Mouse (Mus musculus) liver, postnatal 0 days (tissue): ENCODE data around the gene Pwwp2b. TPM values are rescaled to one million over a fixed set of nuclear protein-coding genes. Genes with fewer than 3 reads are reported as not detected.
A peak's percentile ranks its signal among the peaks of the same experiment; 100 is the strongest.

Source experiments
- ATAC-seq: fragments of 200-750 bp; cut with Nextera tagmentation; 2 replicates; pipeline ENCODE4 v1.8.0; 2017; ENCODE audit warnings: mild to moderate bottlenecking, moderate library complexity
- DNase-seq: peaks from one replicate; pipeline ENCODE4 v3.0.0-alpha.2; 2016
- H3K27ac ChIP-seq: fragments of 300-500 bp; sonication (generic); 2 replicates; pipeline ENCODE4 v1.5.1; 2014; ENCODE audit warnings: antibody characterized with exemption, moderate library complexity, mild to moderate bottlenecking, low read depth
- H3K27me3 ChIP-seq: fragments of 300-500 bp; sonication (generic); 2 replicates; pipeline ENCODE4 v1.6.1; 2014; ENCODE audit warnings: low read length, control low read depth, mixed read lengths; ENCODE audit not compliant: insufficient read depth
- H3K36me3 ChIP-seq: fragments of 300-500 bp; sonication (generic); replicated peaks from 2 replicates; pipeline ENCODE4 v1.6.1; 2014; ENCODE audit warnings: mild to moderate bottlenecking, control low read depth, low read length, moderate library complexity, mixed read lengths; ENCODE audit not compliant: insufficient read depth
- H3K4me1 ChIP-seq: fragments of 300-500 bp; sonication (generic); 2 replicates; pipeline ENCODE4 v1.6.1; 2014; ENCODE audit warnings: antibody characterized with exemption, mild to moderate bottlenecking, control low read depth; ENCODE audit not compliant: insufficient read depth
- H3K4me2 ChIP-seq: fragments of 300-500 bp; sonication (generic); 2 replicates; pipeline ENCODE4 v1.6.1; 2014; ENCODE audit warnings: low read depth, mild to moderate bottlenecking, low read length, moderate library complexity, mixed read lengths
- H3K4me3 ChIP-seq: fragments of 300-500 bp; sonication (generic); 2 replicates; pipeline ENCODE4 v1.5.1; 2014; ENCODE audit warnings: low read depth, low read length
- H3K9ac ChIP-seq: fragments of 300-500 bp; sonication (generic); replicated peaks from 2 replicates; pipeline ENCODE4 v1.6.1; 2014; ENCODE audit warnings: mild to moderate bottlenecking, moderate library complexity
- H3K9me3 ChIP-seq: fragments of 300-500 bp; sonication (generic); 2 replicates; pipeline ENCODE4 v1.6.1; 2016; ENCODE audit warnings: mild to moderate bottlenecking, control low read depth, low read length, mixed read lengths
- CTCF ChIP-seq: sonication (generic); IDR thresholded peaks from 2 replicates; pipeline ENCODE4 v1.5.1; 2016; ENCODE audit warnings: antibody characterized with exemption, low read depth
- EP300 ChIP-seq: IDR thresholded peaks from 2 replicates; pipeline ENCODE4 v1.6.1; 2016; ENCODE audit warnings: antibody characterized with exemption, low read depth, mild to moderate bottlenecking
- whole genome bisulfite sequencing: fragments of 180-500 bp; shearing (Covaris S2); extraction: QIAGEN DNeasy Blood & Tissue Kit; methylation state at CpG from one replicate; pipeline ENCODE4 v1.1.7; 2014; ENCODE audit not compliant: insufficient replicate concordance; 5-methylcytosine and 5-hydroxymethylcytosine counted together
- polyA plus RNA-seq: library from polyadenylated mRNA; unstranded; fragments of >200 nt; fragmentation: Nextera tagmentation; extraction: Ambion mirVana; gene quantifications from 2 replicates; pipeline ENCODE4 v1.2.1, GENCODE M21; 2015

Pwwp2b gene
- polyA plus RNA-seq, 1 experiment from 2014 or later, result 1.3 TPM

GRCm38 (mm10) chr7:139229837-139230236 is 18.4 kb upstream of the Pwwp2b start:
- H3K4me1 ChIP-seq, result peaks cover 22% of the 10 kb centered on the region
- no peak overlapping the region for H3K4me3 ChIP-seq
- 83% methylated on average over 5 of the region's 5 CpGs for WGBS
- no peaks in the 10 kb centered on the region for H3K27me3 ChIP-seq
- no peak for TF ChIP-seq CTCF
- no peak for TF ChIP-seq EP300
- no peak for DNase-seq
- ATAC-seq, result no peak
- no peak overlapping the region for H3K27ac ChIP-seq
- no peak overlapping the region for H3K4me2 ChIP-seq
- no peaks in the 10 kb centered on the region for H3K9me3 ChIP-seq
- no peaks in the 10 kb centered on the region for H3K36me3 ChIP-seq
- H3K9ac ChIP-seq, result no peak overlapping the region

DNA sequence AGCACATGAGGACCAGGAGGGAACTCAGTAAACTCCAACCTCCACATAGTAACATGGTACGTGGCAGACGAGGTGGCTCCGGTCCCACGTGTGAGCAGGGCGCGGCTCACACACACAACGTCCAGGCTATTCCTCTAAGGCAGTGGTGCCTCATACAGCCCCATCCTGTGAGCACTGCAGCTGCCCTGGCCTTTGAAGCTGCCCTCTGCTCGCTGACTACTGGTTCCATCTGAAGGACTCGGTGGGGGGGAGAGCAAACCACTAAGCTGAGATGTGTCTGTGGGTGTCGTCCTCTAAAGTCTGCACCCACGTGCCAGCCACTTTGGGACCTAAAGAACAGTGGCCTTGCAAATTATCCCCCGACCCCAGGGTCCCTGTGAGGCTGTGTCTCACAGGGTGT is 18.0 kb upstream of the Pwwp2b start:
- Histone ChIP-seq H3K27ac (no peak overlapping the region), H3K36me3 (no peaks in the 10 kb centered on the region), H3K4me2 (no peak overlapping the region), H3K9ac (no peak overlapping the region), H3K4me1 (peaks cover 19% of the 10 kb centered on the region), H3K27me3 (no peaks in the 10 kb centered on the region), H3K9me3 (no peaks in the 10 kb centered on the region), H3K4me3 (no peak overlapping the region)
- 73% methylated on average over 12 of the region's 12 CpGs for WGBS
- no peak for DNase-seq
- no peak for ATAC-seq
- TF ChIP-seq EP300 (no peak), CTCF (no peak)

- no peak overlapping the region for H3K4me2 ChIP-seq
- WGBS, result 0% methylated on average over 7 of the region's 7 CpGs
These were observed 14.6 kb upstream of the Pwwp2b start for GRCm38 (mm10) chr7:139233714-139234113.

GRCm38 (mm10) chr7:139234426-139235188 is 13.7 kb upstream of the Pwwp2b start:
- no peak for TF ChIP-seq EP300
- peak; percentile 52 for TF ChIP-seq CTCF
- no peak overlapping the region for H3K4me3 ChIP-seq
- H3K27me3 ChIP-seq, result no peaks in the 10 kb centered on the region
- 14% methylated on average over 18 of the region's 18 CpGs for WGBS
- no peak overlapping the region for H3K27ac ChIP-seq
- peak overlapping the region; percentile 22; the same call in 1 of the 2 replicates for H3K4me2 ChIP-seq
- H3K9me3 ChIP-seq, result no peaks in the 10 kb centered on the region
- peaks cover 7% of the 10 kb centered on the region for H3K4me1 ChIP-seq
- ATAC-seq, result peak; percentile 52
- no peaks in the 10 kb centered on the region for H3K36me3 ChIP-seq
- H3K9ac ChIP-seq, result no peak overlapping the region
- DNase-seq, result peak; percentile 61

More at GRCm38 (mm10) chr7:139233714-139234113, 14.6 kb upstream of the Pwwp2b start:
- no peaks in the 10 kb centered on the region for H3K27me3 ChIP-seq
- ATAC-seq (peak; percentile 87), DNase-seq (peak; percentile 86)
- H3K4me3 ChIP-seq, result no peak overlapping the region
- H3K9me3 ChIP-seq, result no peaks in the 10 kb centered on the region
- H3K9ac ChIP-seq, result no peak overlapping the region
- H3K27ac ChIP-seq, result no peak overlapping the region
- TF ChIP-seq CTCF (peak; percentile 96), EP300 (no peak)
- H3K4me1 ChIP-seq, result peaks cover 11% of the 10 kb centered on the region
- no peaks in the 10 kb centered on the region for H3K36me3 ChIP-seq

DNA sequence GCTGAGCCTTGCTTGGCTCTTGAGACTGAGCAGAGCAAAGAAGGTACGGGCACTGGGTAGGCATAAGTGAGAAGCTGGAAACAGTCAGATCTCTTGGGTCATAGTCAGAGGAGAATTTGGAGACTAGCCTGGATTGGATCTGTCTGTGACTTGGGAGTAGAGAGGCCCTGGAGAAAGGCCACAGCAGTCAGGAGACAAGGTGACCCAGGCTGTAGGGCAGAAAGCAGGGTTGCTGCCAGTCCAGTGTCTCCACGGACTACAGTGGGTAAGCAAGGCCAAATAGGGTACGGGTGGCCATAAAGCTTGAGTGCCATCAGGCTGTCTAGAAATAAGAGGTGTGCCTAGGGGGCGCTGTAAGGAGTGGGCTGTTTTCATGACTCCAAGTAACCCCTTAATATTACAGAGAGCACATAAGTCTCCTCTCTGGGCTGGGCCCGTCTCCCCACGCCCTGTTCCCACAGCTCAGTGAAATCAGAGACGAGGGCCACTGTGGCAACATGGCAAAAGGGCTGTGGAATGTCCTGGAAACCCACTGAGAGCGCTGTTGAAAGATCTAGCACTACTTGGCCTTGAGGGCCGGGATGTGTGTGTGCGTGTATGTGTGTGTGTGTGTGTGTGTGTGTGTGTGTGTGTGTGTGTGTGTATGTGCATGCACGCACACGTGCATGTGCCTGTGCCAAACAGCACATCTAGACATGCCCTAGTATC is 12.5 kb upstream of the Pwwp2b start:
- ATAC-seq, result no peak
- WGBS, result 69% methylated on average over 12 of the region's 12 CpGs
- Histone ChIP-seq H3K27me3 (no peaks in the 10 kb centered on the region), H3K9ac (no peak overlapping the region), H3K36me3 (no peaks in the 10 kb centered on the region), H3K27ac (no peak overlapping the region), H3K4me3 (no peak overlapping the region), H3K4me1 (peaks cover 7% of the 10 kb centered on the region), H3K4me2 (no peak overlapping the region), H3K9me3 (no peaks in the 10 kb centered on the region)
- TF ChIP-seq EP300 (no peak), CTCF (peak; percentile 36)
- peak; percentile 35 for DNase-seq

GRCm38 (mm10) chr7:139239432-139239831 is 8.8 kb upstream of the Pwwp2b start:
- Histone ChIP-seq H3K4me2 (no peak overlapping the region), H3K4me3 (no peak overlapping the region), H3K27ac (no peak overlapping the region), H3K9me3 (no peaks in the 10 kb centered on the region), H3K4me1 (peaks cover 5% of the 10 kb centered on the region), H3K9ac (no peak overlapping the region), H3K27me3 (no peaks in the 10 kb centered on the region), H3K36me3 (no peaks in the 10 kb centered on the region)
- no peak for DNase-seq
- 53% methylated on average over 3 of the region's 3 CpGs for WGBS
- no peak for ATAC-seq
- TF ChIP-seq CTCF (no peak), EP300 (no peak)
